In the genomic region with DNA sequence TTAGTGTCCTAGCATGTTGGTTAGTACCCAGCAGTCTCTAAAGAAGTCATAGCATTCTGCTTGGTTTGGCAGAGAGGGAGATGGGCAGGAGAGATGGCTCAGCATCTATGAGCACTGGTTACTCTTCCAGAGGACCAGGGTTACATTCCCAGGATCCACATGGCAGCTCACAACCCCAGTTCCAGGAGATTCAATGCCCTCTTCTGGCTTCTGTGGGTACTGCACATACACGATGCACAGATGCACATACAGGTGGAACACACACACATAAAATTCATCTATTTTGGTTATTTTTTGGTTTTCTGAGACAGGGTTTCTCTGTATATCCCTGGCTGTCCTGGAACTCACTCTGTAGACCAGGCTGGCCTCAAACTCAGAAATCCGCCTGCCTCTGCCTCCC, we compare ENCODE assay signal across 20 mouse cellular contexts. TPM values are rescaled to one million over a fixed set of nuclear protein-coding genes. Genes with fewer than 3 reads are reported as not detected.
DNase-seq lines count a peak whose midpoint lies in the region; TF ChIP-seq lines count a peak whose summit lies in the region.
"Had no signal": no experiment of that assay in that cellular context is flagged by ENCODE, and none has a peak within 500 bp of the region (broad histone marks: within the 10 kb centered on the region; RNA-seq: fewer than 3 reads in every experiment).

No protein-coding gene starts in this region.

- H3K36me3 ChIP-seq in CH12.LX (replicated peaks in 1 of 2; ENCODE audit: control insufficient read depth in 1 of 2, insufficient read depth in 1 of 2, low read length in 1 of 2): no peaks in the 10 kb centered on the region
- H3K36me3 ChIP-seq: heart, embryonic 15.5 days; limb, embryonic 12.5 days; liver, embryonic 15.5 days; stomach, embryonic 15.5 days had no signal

- no peak overlapping the region for H3K4me3 ChIP-seq in layer of hippocampus, adult 2 months
- no peak overlapping the region for H3K4me3 ChIP-seq in CH12.LX (replicated peaks in 1 of 3; ENCODE audit: low read depth in 2 of 3, low read length in 2 of 3, poor library complexity in 1 of 3)
- H3K4me3 ChIP-seq: erythroblast, embryonic 14.5 days; heart, embryonic 15.5 days; limb, embryonic 12.5 days; liver, embryonic 15.5 days; stomach, embryonic 15.5 days had no signal

- in situ Hi-C loops in CH12.LX (cut with MboI; ENCODE audit: low pct_ligation_motif_present, low pct_unique_long_range_greater_than_20kb, low sequenced_read_pairs): no loop called here

- peaks cover 5% of the 10 kb centered on the region for H3K9me3 ChIP-seq in CH12.LX (replicated peaks; ENCODE audit: low read length)
- H3K9me3 ChIP-seq: heart, embryonic 15.5 days; limb, embryonic 12.5 days; liver, embryonic 15.5 days; stomach, embryonic 15.5 days had no signal

- TF ChIP-seq EP300 in CH12.LX (IDR thresholded peaks at IDR 0.05; ENCODE audit: low read length): no peak

- TF ChIP-seq RAD21 in CH12.LX (IDR thresholded peaks at IDR 0.05; ENCODE audit: low read depth, low read length): no peak; the same call in 1 of the 2 replicates

- no peaks in the 10 kb centered on the region for H3K79me2 ChIP-seq in CH12.LX (replicated peaks; ENCODE audit: control insufficient read depth, extremely low read depth, insufficient read depth, poor library complexity, severe bottlenecking)

- H3K4me1 ChIP-seq in CH12.LX (ENCODE audit: control insufficient read depth in 1 of 2, insufficient read depth in 2 of 2): peaks cover 2 to 7% of the 10 kb centered on the region in 2 experiments; a peak in 3 of 4 replicates
- H3K4me1 ChIP-seq: heart, embryonic 15.5 days; limb, embryonic 12.5 days; liver, embryonic 15.5 days; stomach, embryonic 15.5 days had no signal

- H3K27me3 ChIP-seq in CH12.LX (replicated peaks): peaks cover 17% of the 10 kb centered on the region
- H3K27me3 ChIP-seq: heart, embryonic 15.5 days; liver, embryonic 15.5 days; Patski; stomach, embryonic 15.5 days had no signal

- H3K4me2 ChIP-seq in CH12.LX (ENCODE audit: insufficient read depth, low read depth, poor library complexity, severe bottlenecking): no peak overlapping the region
- H3K4me2 ChIP-seq: heart, embryonic 15.5 days; limb, embryonic 12.5 days; liver, embryonic 15.5 days; stomach, embryonic 15.5 days had no signal

- no peak for TF ChIP-seq POLR2A in CH12.LX (IDR thresholded peaks at IDR 0.05; ENCODE audit: low read depth, low read length)

- DNase-seq in layer of hippocampus, adult 2 months (ENCODE audit: low spot score in 2 of 2): no peak
- no peak for DNase-seq in layer of hippocampus, postnatal 10 days (ENCODE audit: low spot score in 2 of 2)
- DNase-seq in A20 (ENCODE audit: low read depth, low spot score) (peak; percentile 17), CH12.LX (ENCODE audit: extremely low read depth) (no peak), ZHBTc4 (ENCODE audit: low read depth, low spot score) (peak; percentile 72)
- DNase-seq in adrenal gland, adult (ENCODE audit: inconsistent age in 2 of 2, low spot score in 1 of 2): no peak
- no peak for DNase-seq in left cerebral cortex, adult 18-20 months (ENCODE audit: low spot score in 2 of 2)
- DNase-seq: adrenal gland, postnatal 25 days; cerebellum, adult 11-12 months; gastrocnemius, postnatal 25 days; kidney, adult 9 months; kidney, postnatal 4 days; lung, postnatal 14 days; thymus, postnatal 25 days had no signal

- dilution Hi-C loops in CH12.LX (cut with MboI; ENCODE audit: extremely low pct_ligation_motif_present, extremely low pct_unique_long_range_greater_than_20kb, low sequenced_read_pairs): no loop called here

- no peak overlapping the region for H3K27ac ChIP-seq in layer of hippocampus, adult 2 months
- H3K27ac ChIP-seq in CH12.LX (ENCODE audit: insufficient read depth, low read depth): no peak overlapping the region
- H3K27ac ChIP-seq: heart, embryonic 15.5 days; limb, embryonic 12.5 days; liver, embryonic 15.5 days; stomach, embryonic 15.5 days had no signal

- TF ChIP-seq CTCF in layer of hippocampus, adult 2 months (conservative IDR thresholded peaks at IDR 0.05): 0 out of 2 replicates have a peak, but pooled peaks have one; percentile 15
- peak; percentile 23 to 29; a peak in 3 of 4 replicates for TF ChIP-seq CTCF in CH12.LX (conservative IDR thresholded peaks at IDR 0.05 in 1 of 2, IDR thresholded peaks at IDR 0.05 in 1 of 2; ENCODE audit: low read depth in 2 of 2, low read length in 2 of 2)

- no peak overlapping the region for H3K9ac ChIP-seq in CH12.LX (ENCODE audit: insufficient read depth, low read depth)
- H3K9ac ChIP-seq: heart, embryonic 15.5 days; limb, embryonic 12.5 days; liver, embryonic 15.5 days; stomach, embryonic 15.5 days had no signal

TF ChIP-seq in CH12.LX, 34 proteins besides CTCF, POLR2A, EP300 and RAD21:
- TF ChIP-seq MYC (IDR thresholded peaks at IDR 0.05; ENCODE audit: low read depth, low read length): no peak
- no peak for TF ChIP-seq MEF2A (IDR thresholded peaks at IDR 0.05; ENCODE audit: borderline replicate concordance, low read depth, low read length)

RNA-seq across cellular contexts. Expression of gene Snx11, which starts 22.1 kb away (rescaled TPM):
- 10 to 100 TPM; 52.5 to 56.7 TPM for total RNA-seq in layer of hippocampus, adult 2 months (2021)
- 10 to 100 TPM; 43.1 to 49.0 TPM for total RNA-seq in layer of hippocampus, postnatal 10 days (2021)
- 153 and 173 TPM in 2 replicates for total RNA-seq in CH12.LX (2012; rRNA removed)
- total RNA-seq in CH12.LX (2014; rRNA removed): 244 and 246 TPM in 2 replicates
- polyA plus RNA-seq in CH12.LX (2012; ENCODE audit: insufficient read length, low read depth): 208 and 217 TPM in 2 replicates
- 10 to 100 TPM; 48.8 to 48.9 TPM for total RNA-seq in left cerebral cortex, adult 18-20 months (2021)

RNA-seq across cellular contexts. Expression of gene Cbx1, which starts 33.6 kb away (rescaled TPM):
- 10 to 100 TPM; 44.6 to 47.4 TPM for total RNA-seq in layer of hippocampus, adult 2 months (2021)
- total RNA-seq in layer of hippocampus, postnatal 10 days (2021): 10 to 100 TPM; 56.3 to 61.8 TPM
- total RNA-seq in CH12.LX (2012; rRNA removed): 144 and 163 TPM in 2 replicates
- 115 and 138 TPM in 2 replicates for total RNA-seq in CH12.LX (2014; rRNA removed)
- 223 and 251 TPM in 2 replicates for polyA plus RNA-seq in CH12.LX (2012; ENCODE audit: insufficient read length, low read depth)
- 10 to 100 TPM; 40.8 to 43.3 TPM for total RNA-seq in left cerebral cortex, adult 18-20 months (2021)

Comparison
In these comparisons a context has a peak if more than half of its experiments do, and no peak if none do; other contexts are left out.
1. DNase-seq: peak in A20 (single experiment) and ZHBTc4 (single experiment); none in layer of hippocampus, adult 2 months (0 of 2), layer of hippocampus, postnatal 10 days (0 of 2), CH12.LX (single experiment), adrenal gland, adult (0 of 2) and left cerebral cortex, adult 18-20 months (0 of 2).